Mouse (Mus musculus) thymus, postnatal 36 days (tissue): ENCODE results near the gene Dusp2.
A peak's percentile ranks its signal among the peaks of the same experiment; 100 is the strongest.

Source experiments
- DNase-seq, 2 experiments: peaks; one replicate each; pipeline ENCODE4 v3.0.0; 2022; ENCODE audit warnings: mixed read lengths in 2 of 2

Dusp2 gene

GRCm38 (mm10) chr2:127324456-127324855, 11.5 kb upstream of the Dusp2 start:
- no peak for DNase-seq

- DNase-seq = peak; percentile 40 to 62
Observed at GRCm38 (mm10) chr2:127328090-127328851, 7.7 kb upstream of the Dusp2 start.

- peak; percentile 74 to 86 for DNase-seq
Observed at GRCm38 (mm10) chr2:127332807-127333570, 3.0 kb upstream of the Dusp2 start.

- peak; percentile 66 to 78 for DNase-seq
Observed at GRCm38 (mm10) chr2:127333945-127334603, 1.9 kb upstream of the Dusp2 start.

GRCm38 (mm10) chr2:127335078-127335541, 849 bp upstream of the Dusp2 start:
- DNase-seq = peak; percentile 90 to 93

GRCm38 (mm10) chr2:127336497-127336832, 506 bp downstream of the Dusp2 start:
- DNase-seq = peak in 1 of 2 experiments; percentile 40

- DNase-seq = peak in 1 of 2 experiments; percentile 41
Observed at GRCm38 (mm10) chr2:127336885-127337284, 926 bp downstream of the Dusp2 start.

- peak; percentile 73 to 86 for DNase-seq
Observed at GRCm38 (mm10) chr2:127337531-127337930, 1.6 kb downstream of the Dusp2 start.

GRCm38 (mm10) chr2:127338012-127338411, 2.1 kb downstream of the Dusp2 start:
- peak in 1 of 2 experiments; percentile 39 for DNase-seq

GRCm38 (mm10) chr2:127338416-127338815, 2.5 kb downstream of the Dusp2 start, which contains the start of gene Astl:
Gene Astl (plus strand): TSS chr2:127338639.
- DNase-seq = peak in 1 of 2 experiments; percentile 37

- peak; percentile 54 to 72 for DNase-seq
Observed at GRCm38 (mm10) chr2:127338833-127339232, 2.9 kb downstream of the Dusp2 start.

- DNase-seq = no peak
Observed at GRCm38 (mm10) chr2:127339262-127339661, 3.3 kb downstream of the Dusp2 start.

GRCm38 (mm10) chr2:127341159-127341558, 5.2 kb downstream of the Dusp2 start:
- DNase-seq = peak; percentile 79 to 81

- peak in 1 of 2 experiments; percentile 46 for DNase-seq
Observed at GRCm38 (mm10) chr2:127346334-127346733, 10.4 kb downstream of the Dusp2 start.

GRCm38 (mm10) chr2:127347147-127347985, 11.4 kb downstream of the Dusp2 start:
- DNase-seq = no peak

GRCm38 (mm10) chr2:127353881-127354280, 17.9 kb downstream of the Dusp2 start:
- no peak for DNase-seq

GRCm38 (mm10) chr2:127362459-127363281, 26.7 kb downstream of the Dusp2 start, which contains the start of gene Adra2b:
Gene Adra2b (plus strand): TSS chr2:127363208.
- peak; percentile 75 to 78 for DNase-seq

GRCm38 (mm10) chr2:127363282-127363652, 27.3 kb downstream of the Dusp2 start:
- no peak for DNase-seq

- no peak for DNase-seq
Observed at GRCm38 (mm10) chr2:127363696-127364095, 27.7 kb downstream of the Dusp2 start.

GRCm38 (mm10) chr2:127364452-127364851, 28.5 kb downstream of the Dusp2 start:
- DNase-seq = no peak

GRCm38 (mm10) chr2:127367126-127367820, 31.3 kb downstream of the Dusp2 start:
- DNase-seq = no peak
